ENCODE assay signal across 8 mouse cellular contexts in genomic region chr4:148495874-148496689, GRCm38 (mm10). TPM values are rescaled to one million over a fixed set of nuclear protein-coding genes. Genes with fewer than 3 reads are reported as not detected.
A peak's percentile ranks its signal among the peaks of the same experiment; 100 is the strongest.
DNase-seq lines count a peak whose midpoint lies in the region.

No protein-coding gene starts in this region.

- intact Hi-C loops in left cerebral cortex, postnatal 14 days (cut with DNase I), result no loop called here

- DNase-seq in kidney, adult 18-20 months, result peak; percentile 43
- no peak for DNase-seq in kidney, postnatal 14 days
- peak; percentile 65 for DNase-seq in MN1 (ENCODE audit: low spot score)
- DNase-seq in cerebellum, postnatal 25 days, result peak; percentile 83 to 89
- peak; percentile 67 to 73 for DNase-seq in left cerebral cortex, postnatal 14 days (ENCODE audit: low spot score in 2 of 2)
- no peak for DNase-seq in natural killer cell, adult 2 months (ENCODE audit: low spot score in 2 of 2)
- DNase-seq in adrenal gland, postnatal 25 days, result no peak
- DNase-seq in gastrocnemius, postnatal 10 days, result no peak

RNA-seq across cellular contexts. Expression of gene Angptl7, which starts 4.2 kb away (rescaled TPM):
- under 1 TPM; 0.31 to 0.44 TPM for total RNA-seq in left cerebral cortex, postnatal 14 days (2021)
- total RNA-seq in adrenal gland, postnatal 25 days (2021), result 0.52 and 1.3 TPM in 2 replicates
- total RNA-seq in gastrocnemius, postnatal 10 days (2021), result 10 to 100 TPM in 1 of 2 experiments, 1 to 10 TPM in 1; 3.8 to 24.4 TPM

RNA-seq across cellular contexts. Expression of gene Mtor, which starts 47.7 kb away (rescaled TPM):
- total RNA-seq in left cerebral cortex, postnatal 14 days (2021), result 10 to 100 TPM; 87.2 to 89.3 TPM
- 61.0 and 81.2 TPM in 2 replicates for total RNA-seq in adrenal gland, postnatal 25 days (2021)
- 10 to 100 TPM; 26.3 to 30.6 TPM for total RNA-seq in gastrocnemius, postnatal 10 days (2021)

RNA-seq across cellular contexts. Expression of gene Ubiad1, which starts 51.5 kb away (rescaled TPM):
- 1 to 10 TPM; 8.8 to 9.5 TPM for total RNA-seq in left cerebral cortex, postnatal 14 days (2021)
- 20.9 and 21.5 TPM in 2 replicates for total RNA-seq in adrenal gland, postnatal 25 days (2021)
- 1 to 10 TPM; 7.5 to 9.2 TPM for total RNA-seq in gastrocnemius, postnatal 10 days (2021)

Comparison
In these comparisons a context has a peak if more than half of its experiments do, and no peak if none do; other contexts are left out.
1. DNase-seq: peak in kidney, adult 18-20 months (single experiment), MN1 (single experiment), cerebellum, postnatal 25 days (2 of 2) and left cerebral cortex, postnatal 14 days (2 of 2); none in kidney, postnatal 14 days (single experiment), natural killer cell, adult 2 months (0 of 2), adrenal gland, postnatal 25 days (single experiment) and gastrocnemius, postnatal 10 days (single experiment).